Mouse (Mus musculus): Measurements from ENCODE around the gene Mospd3.
"Not testable (repeated sequence)": the region's sequence is repeated elsewhere in the genome, so short reads cannot be mapped to it uniquely, and the experiment has no call there.

The Mospd3 gene

GRCm38 (mm10) chr5:137614921-137615320 is 14.1 kb upstream of the Mospd3 start:
- DNase-seq, result not testable (repeated sequence)

- no peak for DNase-seq
Measured at GRCm38 (mm10) chr5:137613550-137613949, 12.7 kb upstream of the Mospd3 start, which contains the start of gene Pcolce. Gene Pcolce (minus strand): TSS chr5:137613784.

- no peak for DNase-seq
Measured at GRCm38 (mm10) chr5:137613076-137613475, 12.2 kb upstream of the Mospd3 start.

GRCm38 (mm10) chr5:137611245-137611602 is 10.4 kb upstream of the Mospd3 start:
- DNase-seq, result peak; percentile 53

GRCm38 (mm10) chr5:137610548-137611244 is 9.8 kb upstream of the Mospd3 start:
- DNase-seq, result peak; percentile 62

- DNase-seq, result no peak
Measured at GRCm38 (mm10) chr5:137610056-137610455, 9.2 kb upstream of the Mospd3 start.

GRCm38 (mm10) chr5:137609292-137609691 is 8.4 kb upstream of the Mospd3 start:
- no peak for DNase-seq

- DNase-seq, result no peak
Measured at GRCm38 (mm10) chr5:137608654-137609190, 7.9 kb upstream of the Mospd3 start.

- DNase-seq, result no peak
Measured at GRCm38 (mm10) chr5:137607860-137608653, 7.2 kb upstream of the Mospd3 start.

GRCm38 (mm10) chr5:137601365-137601729 is 489 bp upstream of the Mospd3 start:
- DNase-seq, result peak; percentile 57

GRCm38 (mm10) chr5:137600281-137600618 is 608 bp downstream of the Mospd3 start:
- DNase-seq, result no peak

GRCm38 (mm10) chr5:137599600-137599999 is 1.3 kb downstream of the Mospd3 start:
- no peak for DNase-seq

GRCm38 (mm10) chr5:137598100-137598826 is 2.6 kb downstream of the Mospd3 start:
- DNase-seq, result no peak

GRCm38 (mm10) chr5:137597625-137598024 is 3.2 kb downstream of the Mospd3 start:
- no peak for DNase-seq

- peak; percentile 63 for DNase-seq
Measured at GRCm38 (mm10) chr5:137596601-137597261, 4.1 kb downstream of the Mospd3 start.

- DNase-seq, result no peak
Measured at GRCm38 (mm10) chr5:137595921-137596320, 4.9 kb downstream of the Mospd3 start.

- DNase-seq, result no peak
Measured at GRCm38 (mm10) chr5:137590507-137590906, 10.4 kb downstream of the Mospd3 start.

GRCm38 (mm10) chr5:137584976-137585375 is 15.9 kb downstream of the Mospd3 start:
- DNase-seq, result peak; percentile 78

GRCm38 (mm10) chr5:137583670-137584169 is 17.1 kb downstream of the Mospd3 start:
- DNase-seq, result peak; percentile 31

GRCm38 (mm10) chr5:137582702-137583101 is 18.2 kb downstream of the Mospd3 start:
- no peak for DNase-seq

- no peak for DNase-seq
Measured at GRCm38 (mm10) chr5:137580246-137580645, 20.6 kb downstream of the Mospd3 start.

GRCm38 (mm10) chr5:137574470-137574901 is 26.4 kb downstream of the Mospd3 start:
- peak; percentile 31 for DNase-seq
